Mouse (Mus musculus): ENCODE results near the gene Oaz1.

- TF ChIP-seq MYOD1 (IDR thresholded peaks at IDR 0.05; ENCODE audit: control insufficient read depth, insufficient read length, low read depth) = no peak
- TF ChIP-seq FOSL1 (IDR thresholded peaks at IDR 0.05; ENCODE audit: insufficient read depth, low read length, poor library complexity, severe bottlenecking) = no peak
- TF ChIP-seq CTCF (IDR thresholded peaks at IDR 0.05; ENCODE audit: control insufficient read depth, insufficient read depth, insufficient read length) = no peak
- TF ChIP-seq MYOG (IDR thresholded peaks at IDR 0.05; ENCODE audit: control insufficient read depth, extremely low read depth, insufficient read length) = no peak
- no peak for TF ChIP-seq MAX (IDR thresholded peaks at IDR 0.05)
These were observed 13.9 kb upstream of the Oaz1 start for GRCm38 (mm10) chr10:80812391-80813041.
